Mouse (Mus musculus) myocyte (in vitro differentiated cells): ENCODE results near the gene Cldn6.

ENCODE experiments used
- CEBPB ChIP-seq: IDR thresholded peaks from 2 replicates; pipeline ENCODE4 v1.6.1; 2011; ENCODE audit warnings: mild to moderate bottlenecking, moderate library complexity; ENCODE audit not compliant: poor library complexity, insufficient read depth, severe bottlenecking
- MYOD1 ChIP-seq, 3 experiments: IDR thresholded peaks; one replicate each; pipeline ENCODE4 v1.6.1; 2011; ENCODE audit warnings: control low read depth in 2 of 3, low read depth in 2 of 3, mild to moderate bottlenecking in 2 of 3, moderate library complexity in 1 of 3; ENCODE audit not compliant: insufficient read length in 2 of 3, control insufficient read depth in 1 of 3
- MYOG ChIP-seq, 3 experiments: IDR thresholded peaks; one replicate each; pipeline ENCODE4 v1.6.1; 2011; ENCODE audit warnings: control low read depth in 2 of 3, low read depth in 2 of 3, mild to moderate bottlenecking in 2 of 3; ENCODE audit not compliant: insufficient read length in 2 of 3, control insufficient read depth in 1 of 3, insufficient read depth in 1 of 3
- POLR2A ChIP-seq: IDR thresholded peaks from one replicate; pipeline ENCODE4 v1.6.1; 2011; ENCODE audit warnings: low read depth, mild to moderate bottlenecking, control low read depth, moderate library complexity; ENCODE audit not compliant: insufficient read length
- SRF ChIP-seq: IDR thresholded peaks from one replicate; pipeline ENCODE4 v1.6.1; 2011; ENCODE audit warnings: low read depth; ENCODE audit not compliant: control insufficient read depth, insufficient read length
- TCF12 ChIP-seq: IDR thresholded peaks from one replicate; pipeline ENCODE4 v1.6.1; 2011; ENCODE audit warnings: mild to moderate bottlenecking, control low read depth; ENCODE audit not compliant: poor library complexity, insufficient read depth, severe bottlenecking

DNA sequence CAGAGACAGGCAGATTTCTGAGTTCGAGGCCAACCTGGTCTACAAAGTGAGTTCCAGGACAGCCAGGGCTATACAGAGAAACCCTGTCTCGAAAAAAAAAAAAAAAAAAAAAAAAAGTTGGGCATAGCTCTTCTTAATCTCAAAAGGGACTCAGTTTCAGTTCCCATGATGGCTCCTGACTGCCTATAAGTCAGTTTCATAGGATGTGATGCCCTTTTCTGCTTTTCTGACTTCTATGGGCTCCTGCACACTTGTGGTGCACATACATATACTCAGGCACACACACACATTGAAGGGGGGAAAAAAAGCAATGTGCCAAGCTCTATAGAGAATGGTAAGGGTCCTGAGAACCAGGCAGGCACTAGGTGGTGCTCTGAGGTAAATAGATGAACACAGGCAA, 25.7 kb upstream of the Cldn6 start:
- TF ChIP-seq POLR2A (no peak), MYOG (IDR thresholded peaks at IDR 0.05; ENCODE audit: control insufficient read depth in 1 of 3, insufficient read depth in 1 of 3, insufficient read length in 2 of 3, low read depth in 2 of 3) (no peak), SRF (no peak), MYOD1 (IDR thresholded peaks at IDR 0.05; ENCODE audit: control insufficient read depth in 1 of 3, insufficient read length in 2 of 3, low read depth in 2 of 3) (no peak), TCF12 (no peak), CEBPB (no peak)
